In the genomic region with DNA sequence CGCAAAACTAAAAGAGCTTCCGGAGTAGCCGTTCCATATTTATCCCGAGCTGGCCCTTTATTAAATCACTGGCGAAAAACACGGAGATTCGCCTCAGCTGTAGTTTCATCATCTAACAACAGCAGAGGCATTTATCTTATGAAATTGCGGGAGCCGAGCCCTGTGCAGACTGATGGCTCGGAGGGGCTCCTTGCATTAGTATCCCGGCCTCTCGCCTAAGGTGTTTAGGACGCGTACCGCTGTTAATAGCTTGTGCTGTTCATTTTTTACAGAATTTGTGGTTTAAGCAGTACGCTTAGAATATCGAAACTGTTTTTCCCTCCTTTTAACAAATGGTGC, we compare ENCODE assay signal across 9 mouse cellular contexts.
DNase-seq lines count a peak whose midpoint lies in the region; ATAC-seq lines count a peak whose summit lies in the region.
"Had no signal": no experiment of that assay in that cellular context is flagged by ENCODE, and none has a peak within 500 bp of the region (broad histone marks: within the 10 kb centered on the region; RNA-seq: fewer than 3 reads in every experiment).

No protein-coding gene starts in this region.

- H3K4me1 ChIP-seq in kidney, embryonic 14.5 days (ENCODE audit: control insufficient read depth, insufficient read depth, low read length) = no peaks in the 10 kb centered on the region
- H3K4me1 ChIP-seq in embryonic facial prominence, embryonic 12.5 days = 0 out of 2 replicates have a peak, but pooled peaks cover 4% of the 10 kb centered on the region
- H3K4me1 ChIP-seq in hindbrain, embryonic 14.5 days (replicated peaks; ENCODE audit: control insufficient read depth, insufficient read depth, low read length) = no peaks in the 10 kb centered on the region
- peaks cover 3% of the 10 kb centered on the region; the same call in 1 of the 2 replicates for H3K4me1 ChIP-seq in midbrain, embryonic 16.5 days (ENCODE audit: control insufficient read depth, insufficient read depth, low read length)

- H3K27me3 ChIP-seq in kidney, embryonic 14.5 days (ENCODE audit: control insufficient read depth, insufficient read depth, low read length) = no peaks in the 10 kb centered on the region
- H3K27me3 ChIP-seq in embryonic facial prominence, embryonic 12.5 days = 0 out of 2 replicates have a peak, but pooled peaks cover 3% of the 10 kb centered on the region
- no peaks in the 10 kb centered on the region for H3K27me3 ChIP-seq in hindbrain, embryonic 14.5 days (ENCODE audit: control insufficient read depth, insufficient read depth, low read length)
- H3K27me3 ChIP-seq in midbrain, embryonic 16.5 days (ENCODE audit: control insufficient read depth, insufficient read depth, low read depth, low read length) = peaks cover 5% of the 10 kb centered on the region; the same call in 1 of the 2 replicates

- ATAC-seq in kidney, embryonic 14.5 days (ENCODE audit: low FRiP score, low TSS enrichment) = peak; percentile 9; the same call in 1 of the 2 replicates
- ATAC-seq in embryonic facial prominence, embryonic 12.5 days (ENCODE audit: insufficient number of reproducible peaks, insufficient read depth, low FRiP score, low TSS enrichment) = no peak
- 0 out of 2 replicates have a peak, but pooled peaks have one; percentile 51 for ATAC-seq in hindbrain, embryonic 14.5 days (ENCODE audit: low FRiP score)
- no peak for ATAC-seq in midbrain, embryonic 16.5 days

- H3K4me3 ChIP-seq in kidney, embryonic 14.5 days (ENCODE audit: low read length) = peak overlapping the region; percentile 17; the same call in 1 of the 2 replicates
- peak overlapping the region; percentile 24 for H3K4me3 ChIP-seq in embryonic facial prominence, embryonic 12.5 days
- peak overlapping the region; percentile 11 for H3K4me3 ChIP-seq in hindbrain, embryonic 14.5 days (replicated peaks; ENCODE audit: low read length)
- H3K4me3 ChIP-seq in midbrain, embryonic 16.5 days (ENCODE audit: low read depth, low read length) = peak overlapping the region; percentile 22

- no peak for DNase-seq in kidney, adult 18-20 months
- peak; percentile 30 for DNase-seq in hindbrain, embryonic 14.5 days (ENCODE audit: low spot score)
- no peak for DNase-seq in adrenal gland, adult 18-20 months (ENCODE audit: low spot score in 2 of 2)
- DNase-seq in yolk sac, embryonic 10.5 days (ENCODE audit: low spot score) = no peak
- no peak for DNase-seq in testis, postnatal 14 days (ENCODE audit: low spot score)
- DNase-seq: adrenal gland, postnatal 36 days had no signal

- WGBS in kidney, embryonic 14.5 days = 59% methylated on average over 17 of the region's 17 CpGs
- 42% methylated on average over 17 of the region's 17 CpGs for WGBS in embryonic facial prominence, embryonic 12.5 days
- 41% methylated on average over 17 of the region's 17 CpGs for WGBS in hindbrain, embryonic 14.5 days
- 44% methylated on average over 17 of the region's 17 CpGs for WGBS in midbrain, embryonic 16.5 days

- no peak overlapping the region for H3K27ac ChIP-seq in kidney, embryonic 14.5 days (ENCODE audit: low read depth, low read length)
- no peak overlapping the region for H3K27ac ChIP-seq in embryonic facial prominence, embryonic 12.5 days
- no peak overlapping the region for H3K27ac ChIP-seq in hindbrain, embryonic 14.5 days
- no peak overlapping the region for H3K27ac ChIP-seq in midbrain, embryonic 16.5 days (ENCODE audit: low read length)

- H3K4me2 ChIP-seq in kidney, embryonic 14.5 days (replicated peaks; ENCODE audit: low read depth, low read length) = peak overlapping the region; percentile 36
- peak overlapping the region; percentile 42 for H3K4me2 ChIP-seq in embryonic facial prominence, embryonic 12.5 days (replicated peaks)
- peak overlapping the region; percentile 43 for H3K4me2 ChIP-seq in hindbrain, embryonic 14.5 days (replicated peaks)
- peak overlapping the region; percentile 50 for H3K4me2 ChIP-seq in midbrain, embryonic 16.5 days (ENCODE audit: low read length)

- H3K36me3 ChIP-seq in kidney, embryonic 14.5 days (ENCODE audit: control insufficient read depth, insufficient read depth, low read length) = no peaks in the 10 kb centered on the region
- no peaks in the 10 kb centered on the region for H3K36me3 ChIP-seq in embryonic facial prominence, embryonic 12.5 days
- no peaks in the 10 kb centered on the region for H3K36me3 ChIP-seq in hindbrain, embryonic 14.5 days (replicated peaks; ENCODE audit: control insufficient read depth, insufficient read depth)
- H3K36me3 ChIP-seq in midbrain, embryonic 16.5 days (ENCODE audit: control insufficient read depth, insufficient read depth, low read length) = no peaks in the 10 kb centered on the region

- no peaks in the 10 kb centered on the region for H3K9me3 ChIP-seq in kidney, embryonic 14.5 days (ENCODE audit: control insufficient read depth, low read length)
- H3K9me3 ChIP-seq in embryonic facial prominence, embryonic 12.5 days = no peaks in the 10 kb centered on the region
- no peaks in the 10 kb centered on the region for H3K9me3 ChIP-seq in hindbrain, embryonic 14.5 days (ENCODE audit: control insufficient read depth, low read length)
- H3K9me3 ChIP-seq in midbrain, embryonic 16.5 days (replicated peaks; ENCODE audit: control insufficient read depth, low read length, poor library complexity, severe bottlenecking) = no peaks in the 10 kb centered on the region

- H3K9ac ChIP-seq in kidney, embryonic 14.5 days (ENCODE audit: low read depth, low read length) = no peak overlapping the region
- no peak overlapping the region for H3K9ac ChIP-seq in embryonic facial prominence, embryonic 12.5 days
- H3K9ac ChIP-seq in hindbrain, embryonic 14.5 days = no peak overlapping the region
- peak overlapping the region; percentile 33; the same call in 1 of the 2 replicates for H3K9ac ChIP-seq in midbrain, embryonic 16.5 days (ENCODE audit: low read depth, low read length)

Comparison
In these comparisons a context has a peak if more than half of its experiments do, and no peak if none do; other contexts are left out.
1. ATAC-seq: peak in kidney, embryonic 14.5 days (single experiment) and hindbrain, embryonic 14.5 days (single experiment); none in embryonic facial prominence, embryonic 12.5 days (single experiment) and midbrain, embryonic 16.5 days (single experiment).
2. Peak in every context shown above with its lines, with median percentiles within 50 percentile points of each other: H3K4me2 ChIP-seq and H3K4me3 ChIP-seq.